Mouse (Mus musculus) limb, embryonic 14.5 days (tissue): ENCODE measurements at regions not wholly inside any gene's neighbourhood (a gene's known extent, or its start where the extent isn't known, plus 50 kb on each side); places are given as distances from the start of the nearest gene placed in this dataset.

ENCODE experiments used
- ATAC-seq: fragments of 200-750 bp; cut with Nextera tagmentation; 2 replicates; pipeline ENCODE4 v1.8.0; 2017; ENCODE audit warnings: low read depth, moderate number of reproducible peaks, moderate TSS enrichment; ENCODE audit not compliant: low FRiP score
- DNase-seq: peaks from one replicate; pipeline ENCODE4 v3.0.0-alpha.2; 2015; ENCODE audit warnings: low spot score
- H3K27ac ChIP-seq: fragments of 300-500 bp; sonication (generic); replicated peaks from 2 replicates; pipeline ENCODE4 v1.5.1; 2014; ENCODE audit warnings: low read depth, mild to moderate bottlenecking, low read length, moderate library complexity, mixed read lengths
- H3K27me3 ChIP-seq: fragments of 300-500 bp; sonication (generic); 2 replicates; pipeline ENCODE4 v1.6.1; 2014; ENCODE audit warnings: low read length, mixed read lengths; ENCODE audit not compliant: control insufficient read depth, insufficient read depth
- H3K36me3 ChIP-seq: fragments of 300-500 bp; sonication (generic); 2 replicates; pipeline ENCODE4 v1.6.1; 2014; ENCODE audit warnings: mild to moderate bottlenecking, low read length, moderate library complexity, mixed read lengths; ENCODE audit not compliant: control insufficient read depth, insufficient read depth
- H3K4me1 ChIP-seq: fragments of 300-500 bp; sonication (generic); 2 replicates; pipeline ENCODE4 v1.6.1; 2014; ENCODE audit warnings: antibody characterized with exemption, low read length, mixed read lengths; ENCODE audit not compliant: control insufficient read depth, insufficient read depth
- H3K4me2 ChIP-seq: fragments of 300-500 bp; sonication (generic); replicated peaks from 2 replicates; pipeline ENCODE4 v1.6.1; 2014; ENCODE audit warnings: low read depth, mild to moderate bottlenecking, low read length, moderate library complexity; ENCODE audit not compliant: severe bottlenecking
- H3K4me3 ChIP-seq: fragments of 300-500 bp; sonication (generic); replicated peaks from 2 replicates; pipeline ENCODE4 v1.5.1; 2014; ENCODE audit warnings: low read length
- H3K9ac ChIP-seq: fragments of 300-500 bp; sonication (generic); 2 replicates; pipeline ENCODE4 v1.6.1; 2014; ENCODE audit warnings: mild to moderate bottlenecking, low read depth, low read length, moderate library complexity; ENCODE audit not compliant: severe bottlenecking
- H3K9me3 ChIP-seq: fragments of 300-500 bp; sonication (generic); 2 replicates; pipeline ENCODE4 v1.6.1; 2016; ENCODE audit warnings: low read length; ENCODE audit not compliant: control insufficient read depth
- POLR2A ChIP-seq: fragments of 200-500 bp; IDR thresholded peaks from 2 replicates; pipeline ENCODE4 v1.8.0; 2012; ENCODE audit warnings: inconsistent platforms, mild to moderate bottlenecking, moderate library complexity, borderline replicate concordance; ENCODE audit not compliant: insufficient read depth, insufficient read length; ENCODE audit errors: extremely low read depth
- WGBS: fragments of 180-500 bp; shearing (Covaris S2); extraction: QIAGEN DNeasy Blood & Tissue Kit; methylation state at CpG from one replicate; pipeline ENCODE4 v1.1.7; 2014; 5-methylcytosine and 5-hydroxymethylcytosine counted together

DNA sequence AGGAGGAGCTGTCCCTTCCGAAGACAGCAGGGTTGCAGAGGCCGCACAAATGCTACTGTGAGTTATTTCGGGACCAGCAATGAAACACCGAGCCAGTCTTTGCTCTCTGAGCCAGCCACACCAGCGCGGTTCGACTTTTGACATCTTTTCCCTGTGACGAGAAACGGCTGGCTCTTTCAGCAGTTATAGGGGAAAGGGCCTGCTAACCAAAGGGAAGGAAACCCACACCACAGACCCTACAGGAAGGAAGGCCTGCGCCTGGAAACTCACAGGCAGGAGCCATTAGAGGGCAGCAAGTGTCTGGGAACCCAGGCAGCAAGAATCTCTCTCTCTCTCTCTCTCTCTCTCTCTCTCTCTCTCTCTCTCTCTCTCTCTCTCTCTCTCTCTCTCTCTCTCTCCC lies 137.6 kb downstream of the Ly86 start:
- Histone ChIP-seq H3K27ac (peak overlapping the region; percentile 79), H3K9ac (0 out of 2 replicates have a peak overlapping the region, but pooled peaks have one; percentile 36), H3K4me1 (peaks cover 20% of the 10 kb centered on the region), H3K4me3 (no peak overlapping the region), H3K36me3 (no peaks in the 10 kb centered on the region), H3K27me3 (no peaks in the 10 kb centered on the region), H3K9me3 (no peaks in the 10 kb centered on the region), H3K4me2 (peak overlapping the region; percentile 42; the same call in 1 of the 2 replicates)
- TF ChIP-seq POLR2A, result no peak
- 13% methylated on average over 10 of the region's 10 CpGs for WGBS
- ATAC-seq (peak; percentile 77), DNase-seq (peak; percentile 85)

DNA sequence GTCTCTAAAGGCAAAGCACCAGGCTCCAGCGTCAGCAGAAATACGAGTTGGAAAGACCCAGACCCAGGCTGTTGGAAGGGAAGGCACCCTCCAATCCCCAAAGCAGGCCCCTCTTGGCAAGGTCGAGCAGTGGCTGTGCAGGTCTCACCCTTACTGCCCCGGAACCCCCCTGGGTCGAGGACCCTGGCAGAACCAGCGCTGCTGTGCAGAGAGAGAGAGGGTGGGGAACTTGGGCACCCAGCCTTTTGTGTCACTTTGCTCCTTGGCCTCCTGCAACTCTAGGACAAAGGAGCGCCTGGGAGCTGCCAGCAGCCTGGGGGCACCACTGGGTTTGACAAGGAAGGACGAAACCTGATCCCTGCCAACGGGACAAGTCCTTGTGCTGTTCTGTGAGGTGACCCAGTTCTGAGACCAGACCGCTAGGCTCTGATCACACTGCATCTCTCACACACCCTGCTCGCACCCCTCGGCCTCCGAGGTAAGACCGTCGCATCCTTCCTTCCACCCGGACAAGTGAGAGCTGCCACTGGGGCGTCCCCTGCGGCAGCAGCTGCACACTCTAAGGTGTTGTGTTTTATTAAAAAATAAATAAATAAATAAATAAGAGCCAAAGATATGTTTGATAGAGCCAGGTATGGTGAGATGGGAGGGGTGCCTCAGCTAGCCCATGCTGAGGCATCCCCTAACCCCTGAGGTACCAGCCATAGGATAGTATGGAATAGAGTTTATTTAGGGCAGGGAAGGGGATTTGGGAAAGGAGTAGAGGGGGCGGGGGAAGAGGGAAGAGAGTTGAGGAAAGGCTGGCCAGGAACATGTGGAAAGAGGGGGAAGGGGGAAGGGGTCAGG lies 138.2 kb downstream of the Ly86 start:
- DNase-seq, result no peak
- 18% methylated on average over 19 of the region's 19 CpGs for WGBS

DNA sequence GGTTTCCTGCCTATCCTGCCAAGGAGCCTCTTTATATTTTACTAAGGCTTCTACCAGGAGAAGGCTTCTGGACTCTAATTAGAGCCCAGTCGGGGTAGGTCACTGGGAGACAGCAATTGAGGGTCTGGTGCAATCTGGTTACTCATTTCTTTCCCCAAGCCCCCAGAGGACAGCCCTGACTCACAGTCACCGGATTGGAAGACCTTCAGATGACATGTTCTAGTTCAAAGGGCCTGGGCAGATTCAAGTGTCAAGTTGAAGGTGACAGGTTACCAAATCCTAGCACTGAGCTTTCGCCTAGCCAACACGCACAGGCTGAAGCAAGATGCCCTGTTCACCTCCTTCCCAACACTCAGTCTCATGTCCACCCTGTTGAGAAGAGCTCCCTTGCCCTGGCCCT lies 139.6 kb downstream of the Ly86 start:
- no peak overlapping the region for H3K27ac ChIP-seq
- H3K4me2 ChIP-seq, result no peak overlapping the region
- H3K9ac ChIP-seq, result no peak overlapping the region
- peaks cover 13% of the 10 kb centered on the region for H3K4me1 ChIP-seq
- H3K27me3 ChIP-seq, result no peaks in the 10 kb centered on the region
- no peak overlapping the region for H3K4me3 ChIP-seq
- 74% methylated on average over 4 of the region's 4 CpGs for WGBS
- ATAC-seq (no peak), DNase-seq (no peak)
- no peaks in the 10 kb centered on the region for H3K9me3 ChIP-seq
- H3K36me3 ChIP-seq, result no peaks in the 10 kb centered on the region
- no peak for TF ChIP-seq POLR2A

More for the DNA sequence above, 138.2 kb downstream of the Ly86 start:
- Histone ChIP-seq H3K4me2 (peak overlapping the region; percentile 42), H3K9ac (peak overlapping the region; percentile 36), H3K9me3 (no peaks in the 10 kb centered on the region), H3K4me3 (peak overlapping the region; percentile 13), H3K4me1 (peaks cover 17% of the 10 kb centered on the region), H3K27me3 (no peaks in the 10 kb centered on the region), H3K27ac (peak overlapping the region; percentile 79), H3K36me3 (no peaks in the 10 kb centered on the region)
- peak; percentile 42 for ATAC-seq
- TF ChIP-seq POLR2A, result no peak

DNA sequence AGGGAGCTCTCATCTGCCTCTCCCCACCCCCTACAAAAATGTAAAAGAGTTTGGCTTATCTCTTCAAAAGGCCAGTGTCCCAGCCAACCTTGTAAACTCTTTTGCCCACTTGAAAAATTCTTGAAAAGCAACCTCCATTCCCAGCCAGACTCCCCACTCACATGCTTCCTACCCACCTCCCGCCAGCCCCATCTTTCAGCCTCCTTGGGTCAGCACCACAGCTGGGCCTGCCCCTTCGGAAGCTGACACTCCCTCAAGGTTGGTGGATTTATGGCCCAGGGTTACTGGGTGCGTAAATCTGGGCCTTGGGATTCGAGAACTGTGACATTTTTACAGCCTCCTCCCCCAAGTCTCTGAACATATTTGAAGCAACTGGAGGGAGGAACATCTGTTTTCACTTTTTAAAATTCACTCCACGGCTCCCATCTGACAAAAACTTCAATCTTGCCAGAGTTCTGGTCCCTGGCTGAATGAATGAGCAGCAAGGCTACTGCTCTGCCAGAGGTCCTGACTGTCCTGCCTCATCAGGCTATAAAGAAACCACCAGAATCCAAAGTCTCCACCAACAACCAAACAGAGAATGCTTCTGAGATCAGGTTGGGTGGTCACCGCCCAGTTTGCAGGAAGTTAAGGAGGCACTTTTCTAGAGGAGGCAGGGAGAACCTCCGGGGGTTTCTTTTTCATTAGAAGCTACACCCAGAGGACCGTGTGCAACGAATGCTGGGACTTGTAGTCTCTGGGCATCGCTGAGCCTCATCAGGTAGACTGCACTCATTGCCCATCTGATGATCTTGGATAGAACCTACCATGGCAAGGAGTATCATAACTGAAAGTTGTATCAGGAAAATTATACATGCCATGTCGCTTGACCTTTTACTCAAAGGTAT lies 147.3 kb downstream of the Ly86 start:
- Histone ChIP-seq H3K4me1 (peaks cover 17% of the 10 kb centered on the region), H3K4me3 (no peak overlapping the region), H3K27ac (peak overlapping the region; percentile 79), H3K27me3 (no peaks in the 10 kb centered on the region), H3K9me3 (no peaks in the 10 kb centered on the region), H3K9ac (no peak overlapping the region), H3K4me2 (peak overlapping the region; percentile 28), H3K36me3 (no peaks in the 10 kb centered on the region)
- DNase-seq (peak; percentile 76), ATAC-seq (peak; percentile 88)
- no peak for TF ChIP-seq POLR2A
- 21% methylated on average over 11 of the region's 11 CpGs for WGBS

DNA sequence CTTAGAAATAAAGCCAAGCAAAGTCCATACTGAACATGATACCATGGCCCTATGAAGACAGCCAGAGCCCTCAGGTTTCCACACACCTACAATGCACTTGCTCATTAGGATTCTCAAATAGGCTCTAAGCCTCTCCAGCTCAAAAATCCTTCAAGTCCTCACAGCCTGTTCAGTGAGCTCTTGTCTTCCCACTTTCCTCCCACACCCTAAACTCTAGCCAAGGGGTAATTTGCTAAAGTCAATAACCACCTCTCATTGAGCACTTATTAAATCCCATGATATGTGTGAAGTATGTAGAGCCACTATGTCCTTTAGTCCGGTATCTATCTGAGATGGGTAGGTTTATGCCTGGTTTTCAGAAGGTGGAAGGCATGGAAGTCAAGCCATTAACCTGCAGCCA lies 148.3 kb downstream of the Ly86 start:
- no peaks in the 10 kb centered on the region for H3K36me3 ChIP-seq
- no peak overlapping the region for H3K27ac ChIP-seq
- WGBS, result 100% methylated on average over 1 of the region's 1 CpGs
- H3K9ac ChIP-seq, result no peak overlapping the region
- H3K9me3 ChIP-seq, result no peaks in the 10 kb centered on the region
- H3K4me1 ChIP-seq, result peaks cover 17% of the 10 kb centered on the region
- H3K4me2 ChIP-seq, result no peak overlapping the region
- H3K4me3 ChIP-seq, result no peak overlapping the region
- DNase-seq (no peak), ATAC-seq (no peak)
- no peak for TF ChIP-seq POLR2A
- no peaks in the 10 kb centered on the region for H3K27me3 ChIP-seq
